Mouse (Mus musculus): ENCODE measurements at regions not wholly inside any gene's neighbourhood (a gene's known extent, or its start where the extent isn't known, plus 50 kb on each side); places are given as distances from the start of the nearest gene placed in this dataset.
A peak's percentile ranks its signal among the peaks of the same experiment; 100 is the strongest.
"Not testable (repeated sequence)": the region's sequence is repeated elsewhere in the genome, so short reads cannot be mapped to it uniquely, and the experiment has no call there.

DNA sequence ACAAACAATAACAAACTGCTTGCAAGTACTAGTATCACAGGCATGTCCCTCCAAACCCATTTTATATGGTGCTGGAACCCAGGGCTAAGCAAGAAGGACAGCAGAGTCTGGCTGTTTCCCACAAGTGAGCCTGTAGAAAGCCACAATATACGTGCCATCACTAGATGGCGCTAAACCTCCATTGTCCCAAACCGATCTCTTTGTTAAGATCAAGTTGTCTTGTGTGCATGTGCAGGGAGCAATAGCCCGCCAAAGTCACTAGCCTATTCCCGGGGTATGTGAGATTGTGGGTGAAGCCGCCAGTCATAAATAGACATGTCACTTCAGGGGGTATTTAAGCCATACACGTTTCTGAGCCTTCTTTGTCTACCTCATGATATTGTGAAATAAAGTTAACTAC is 145.4 kb upstream of the Asap2 start:
- H3K27ac ChIP-seq; H3K4me2 ChIP-seq (ENCODE audit: low read depth, low read length); H3K4me3 ChIP-seq (ENCODE audit: low read length); H3K27me3 ChIP-seq (ENCODE audit: insufficient read depth, low read length); H3K9me3 ChIP-seq (ENCODE audit: low read length); H3K36me3 ChIP-seq (ENCODE audit: insufficient read depth, low read length); H3K4me1 ChIP-seq (ENCODE audit: insufficient read depth, low read length); ATAC-seq; H3K9ac ChIP-seq (replicated peaks; ENCODE audit: low read length): not testable (repeated sequence)
- TF ChIP-seq CTCF (IDR thresholded peaks at IDR 0.05; ENCODE audit: low read depth) = peak; percentile 42
- WGBS = 57% methylated on average over 7 of the region's 7 CpGs
- peak; percentile 29 for DNase-seq (ENCODE audit: low spot score)

DNA sequence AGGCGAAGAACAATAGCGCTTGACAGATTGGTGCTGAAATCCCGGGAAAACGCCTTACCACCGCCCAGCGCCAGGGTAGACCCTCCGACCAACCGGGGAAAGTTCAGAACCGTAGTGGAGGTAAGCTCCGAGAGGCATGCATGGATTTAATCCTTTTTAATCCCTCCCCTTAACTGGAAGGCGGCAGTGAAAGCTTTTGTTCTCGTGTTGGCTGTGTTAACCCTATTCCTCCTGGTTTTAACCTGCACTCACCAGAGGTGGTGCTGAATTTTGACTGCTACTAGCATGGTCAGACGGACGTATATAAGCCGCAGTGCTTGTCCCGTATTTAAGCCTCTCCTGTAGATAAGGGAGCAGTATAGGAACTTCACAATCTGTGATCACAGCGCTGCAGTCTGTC is 145.0 kb upstream of the Asap2 start:
- no peak overlapping the region for H3K4me3 ChIP-seq (ENCODE audit: low read length)
- ATAC-seq (no peak), DNase-seq (ENCODE audit: low spot score) (peak; percentile 1)
- no peaks in the 10 kb centered on the region for H3K4me1 ChIP-seq (ENCODE audit: insufficient read depth, low read length)
- TF ChIP-seq CTCF (IDR thresholded peaks at IDR 0.05; ENCODE audit: low read depth) = no peak
- H3K4me2 ChIP-seq (ENCODE audit: low read depth, low read length) = no peak overlapping the region
- no peak overlapping the region for H3K9ac ChIP-seq (replicated peaks; ENCODE audit: low read length)
- H3K27ac ChIP-seq = no peak overlapping the region
- WGBS = 62% methylated on average over 17 of the region's 17 CpGs
- H3K27me3 ChIP-seq (ENCODE audit: insufficient read depth, low read length) = no peaks in the 10 kb centered on the region
- no peaks in the 10 kb centered on the region for H3K36me3 ChIP-seq (ENCODE audit: insufficient read depth, low read length)
- H3K9me3 ChIP-seq (ENCODE audit: low read length) = peaks cover 12% of the 10 kb centered on the region; the same call in 1 of the 2 replicates

DNA sequence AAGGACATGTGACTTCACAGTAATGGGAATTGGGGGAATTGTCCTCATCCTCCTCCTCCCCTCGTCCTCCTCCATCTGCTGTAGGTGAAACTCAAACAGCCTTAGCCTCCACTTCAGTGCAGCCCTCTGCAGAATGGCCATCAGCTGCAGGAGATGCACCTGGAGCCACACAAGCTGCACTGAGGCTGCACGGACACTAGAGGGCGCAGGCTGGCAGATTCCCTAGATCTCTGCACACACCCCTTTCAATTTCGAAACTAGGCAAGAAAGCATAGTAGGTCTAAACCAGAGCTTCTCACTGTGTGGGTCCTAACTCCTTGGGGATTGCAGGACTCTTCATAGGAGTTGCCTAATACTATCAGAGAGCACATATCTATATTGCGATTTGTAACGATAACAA is 106.2 kb upstream of the Asap2 start:
- whole genome bisulfite sequencing = 73% methylated on average over 6 of the region's 6 CpGs
- not testable (repeated sequence) for H3K4me1 ChIP-seq (ENCODE audit: insufficient read depth, low read length); H3K4me2 ChIP-seq (ENCODE audit: low read depth, low read length); ATAC-seq; H3K9me3 ChIP-seq (ENCODE audit: low read length); H3K36me3 ChIP-seq (ENCODE audit: insufficient read depth, low read length); H3K27me3 ChIP-seq (ENCODE audit: insufficient read depth, low read length); H3K9ac ChIP-seq (replicated peaks; ENCODE audit: low read length); DNase-seq (ENCODE audit: low spot score); H3K27ac ChIP-seq; H3K4me3 ChIP-seq (ENCODE audit: low read length)

DNA sequence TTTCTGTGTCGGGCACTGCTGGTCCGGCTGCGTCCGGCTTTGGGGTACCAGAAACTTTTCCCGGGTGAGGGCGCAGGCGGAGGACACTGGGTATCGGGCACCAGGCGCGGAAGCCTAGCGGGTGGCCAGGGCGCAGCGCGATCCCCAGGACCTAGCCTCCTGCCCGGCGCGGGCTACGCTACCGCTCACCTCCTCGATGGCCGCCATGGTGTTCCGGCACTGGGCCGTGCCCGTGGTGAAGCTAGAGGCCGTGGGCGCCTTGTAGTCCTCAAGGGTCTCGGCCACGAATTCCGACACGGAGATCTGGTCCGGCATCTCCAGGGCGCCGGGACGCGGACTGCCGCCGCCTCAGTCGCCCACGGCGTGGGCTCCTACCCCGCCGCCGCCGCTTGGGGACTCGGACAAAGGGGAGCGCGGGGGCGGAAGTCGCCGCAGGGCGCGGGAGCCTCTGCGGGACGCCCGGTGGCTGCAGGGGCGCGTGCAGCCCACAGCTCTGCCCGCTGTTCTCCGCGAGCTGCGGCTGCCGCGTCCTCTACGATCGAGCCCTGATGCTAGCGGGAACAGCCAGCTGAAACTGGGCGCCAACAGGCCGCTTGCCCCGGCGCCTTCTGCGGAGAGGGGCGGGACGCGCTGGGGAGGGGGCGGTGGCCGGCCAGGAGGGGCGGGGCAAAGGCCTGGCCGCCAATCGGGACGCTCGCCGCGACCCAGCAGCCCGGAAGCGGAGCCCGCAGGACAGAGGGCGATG is 69.4 kb upstream of the Asap2 start:
- not testable (repeated sequence) for H3K27me3 ChIP-seq (ENCODE audit: insufficient read depth, low read length); H3K4me1 ChIP-seq (ENCODE audit: insufficient read depth, low read length); H3K9me3 ChIP-seq (ENCODE audit: low read length); H3K36me3 ChIP-seq (ENCODE audit: insufficient read depth, low read length)
- peak; percentile 100 for ATAC-seq
- peak overlapping the region; percentile 91 for H3K27ac ChIP-seq
- peak; percentile 81 for DNase-seq (ENCODE audit: low spot score)
- H3K4me2 ChIP-seq (ENCODE audit: low read depth, low read length) = peak overlapping the region; percentile 53
- peak overlapping the region; percentile 76 for H3K4me3 ChIP-seq (ENCODE audit: low read length)
- WGBS = under 1% methylated on average over 67 of the region's 87 CpGs
- H3K9ac ChIP-seq (replicated peaks; ENCODE audit: low read length) = peak overlapping the region; percentile 80

DNA sequence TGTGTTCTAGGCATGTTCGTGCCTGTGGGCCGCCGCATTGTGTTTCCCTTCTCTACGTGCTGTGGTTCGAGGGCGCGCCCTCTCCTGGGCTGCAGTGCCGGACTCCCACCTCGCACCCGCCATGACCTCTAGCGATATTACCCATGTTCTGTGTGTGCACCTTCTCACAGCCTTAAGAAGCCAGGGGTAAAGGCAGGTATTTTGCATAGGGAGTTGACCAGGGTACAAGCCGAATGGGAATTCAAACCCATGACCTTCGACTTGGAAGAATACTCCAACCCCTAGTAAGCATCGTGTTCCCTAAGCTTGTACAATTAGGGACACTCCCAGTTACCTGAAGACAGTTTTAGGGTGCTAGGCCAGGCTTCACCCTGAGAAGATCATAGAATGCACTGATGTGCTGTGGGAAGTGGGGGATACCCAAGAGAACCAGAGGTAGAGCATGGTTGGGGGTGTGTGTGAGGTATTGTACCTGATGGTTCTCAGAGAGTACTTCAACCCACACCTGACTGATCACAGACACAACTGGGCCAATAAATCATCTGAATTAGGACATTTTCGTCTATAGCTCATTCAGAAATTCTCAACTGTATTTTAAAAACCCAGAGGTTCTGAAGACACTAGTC is 68.7 kb upstream of the Asap2 start:
- not testable (repeated sequence) for H3K4me1 ChIP-seq (ENCODE audit: insufficient read depth, low read length); H3K36me3 ChIP-seq (ENCODE audit: insufficient read depth, low read length); H3K9me3 ChIP-seq (ENCODE audit: low read length); DNase-seq (ENCODE audit: low spot score); H3K27me3 ChIP-seq (ENCODE audit: insufficient read depth, low read length); ATAC-seq
- 0 out of 2 replicates have a peak, but pooled peaks have one; percentile 18 for TF ChIP-seq CTCF (IDR thresholded peaks at IDR 0.05; ENCODE audit: low read depth)
- Histone ChIP-seq H3K4me3 (ENCODE audit: low read length) (peak overlapping the region; percentile 76), H3K27ac (peak overlapping the region; percentile 91; the same call in 1 of the 2 replicates), H3K9ac (replicated peaks; ENCODE audit: low read length) (peak overlapping the region; percentile 80; the same call in 1 of the 2 replicates), H3K4me2 (ENCODE audit: low read depth, low read length) (peak overlapping the region; percentile 53)
- WGBS = 15% methylated on average over 12 of the region's 15 CpGs

DNA sequence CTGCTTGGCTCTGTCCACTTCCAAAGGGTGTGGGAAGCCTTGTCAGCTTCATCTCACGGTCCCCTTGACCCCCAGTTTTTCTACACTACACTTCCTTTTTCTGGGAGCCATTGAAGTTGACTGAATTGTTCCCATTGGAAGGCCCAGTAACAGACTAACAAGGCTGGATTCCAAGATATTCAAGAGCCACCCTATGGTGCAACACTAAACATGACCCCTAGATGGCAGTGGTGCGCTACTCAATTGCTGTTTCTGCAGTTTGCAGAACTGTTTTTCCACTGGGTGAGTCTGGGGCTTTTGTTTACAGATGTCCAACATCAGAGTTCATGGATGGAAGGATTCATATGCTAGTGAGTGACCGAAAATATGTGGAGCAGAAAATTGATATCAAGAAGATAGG is 61.3 kb upstream of the Asap2 start:
- H3K4me3 ChIP-seq (ENCODE audit: low read length); H3K9me3 ChIP-seq (ENCODE audit: low read length); H3K4me2 ChIP-seq (ENCODE audit: low read depth, low read length); H3K36me3 ChIP-seq (ENCODE audit: insufficient read depth, low read length); ATAC-seq; H3K4me1 ChIP-seq (ENCODE audit: insufficient read depth, low read length); H3K27ac ChIP-seq; H3K9ac ChIP-seq (replicated peaks; ENCODE audit: low read length); H3K27me3 ChIP-seq (ENCODE audit: insufficient read depth, low read length): not testable (repeated sequence)
- peak; percentile 73 for DNase-seq (ENCODE audit: low spot score)
- TF ChIP-seq CTCF (IDR thresholded peaks at IDR 0.05; ENCODE audit: low read depth) = peak; percentile 75
- 34% methylated on average over 3 of the region's 3 CpGs for WGBS
